Mouse (Mus musculus) c-Kit-positive CD71-positive TER-119-negative erythroid progenitor cells, embryonic 14.5 days (primary cell): Measurements from ENCODE around the gene Adora1.

Source experiments
- DNase-seq: peaks from one replicate; pipeline ENCODE4 v3.0.0-alpha.2; 2013; ENCODE audit warnings: low read depth

The Adora1 gene

GRCm38 (mm10) chr1:134240701-134241100 is 5.5 kb upstream of the Adora1 start:
- DNase-seq, result no peak

- DNase-seq, result no peak
Observed at GRCm38 (mm10) chr1:134237438-134237837, 2.2 kb upstream of the Adora1 start.

GRCm38 (mm10) chr1:134236142-134236541 is 911 bp upstream of the Adora1 start:
- DNase-seq, result no peak

- DNase-seq, result no peak
Observed at GRCm38 (mm10) chr1:134234455-134235390, 508 bp downstream of the Adora1 start.

GRCm38 (mm10) chr1:134233681-134234454 is 1.4 kb downstream of the Adora1 start:
- DNase-seq, result no peak

GRCm38 (mm10) chr1:134232778-134233531 is 2.3 kb downstream of the Adora1 start:
- DNase-seq, result no peak

- DNase-seq, result no peak
Observed at GRCm38 (mm10) chr1:134232326-134232725, 2.9 kb downstream of the Adora1 start.

- DNase-seq, result no peak
Observed at GRCm38 (mm10) chr1:134231681-134232080, 3.5 kb downstream of the Adora1 start.

- DNase-seq, result no peak
Observed at GRCm38 (mm10) chr1:134231270-134231669, 4.0 kb downstream of the Adora1 start.

- no peak for DNase-seq
Observed at GRCm38 (mm10) chr1:134230638-134231228, 4.5 kb downstream of the Adora1 start.

- no peak for DNase-seq
Observed at GRCm38 (mm10) chr1:134229806-134230575, 5.2 kb downstream of the Adora1 start.

- DNase-seq, result no peak
Observed at GRCm38 (mm10) chr1:134226739-134227138, 8.5 kb downstream of the Adora1 start.

- no peak for DNase-seq
Observed at GRCm38 (mm10) chr1:134225375-134225774, 9.9 kb downstream of the Adora1 start.

GRCm38 (mm10) chr1:134224649-134225227 is 10.5 kb downstream of the Adora1 start:
- DNase-seq, result no peak

GRCm38 (mm10) chr1:134222122-134223055 is 12.8 kb downstream of the Adora1 start:
- DNase-seq, result no peak

- DNase-seq, result no peak
Observed at GRCm38 (mm10) chr1:134221172-134221571, 14.1 kb downstream of the Adora1 start.

GRCm38 (mm10) chr1:134219608-134220007 is 15.6 kb downstream of the Adora1 start:
- no peak for DNase-seq

- no peak for DNase-seq
Observed at GRCm38 (mm10) chr1:134217942-134218341, 17.3 kb downstream of the Adora1 start.

- no peak for DNase-seq
Observed at GRCm38 (mm10) chr1:134217028-134217481, 18.2 kb downstream of the Adora1 start.

- no peak for DNase-seq
Observed at GRCm38 (mm10) chr1:134216629-134216971, 18.6 kb downstream of the Adora1 start.
